Mouse (Mus musculus): ENCODE measurements at regions not wholly inside any gene's neighbourhood (a gene's known extent, or its start where the extent isn't known, plus 50 kb on each side); places are given as distances from the start of the nearest gene placed in this dataset.

GRCm38 (mm10) chr15:74369461-74369860 is 266.7 kb downstream of the Mroh4 start:
- H3K36me3 ChIP-seq (ENCODE audit: control insufficient read depth, insufficient read depth, low read length) = no peaks in the 10 kb centered on the region
- WGBS = 74% methylated on average over 3 of the region's 3 CpGs
- H3K9me3 ChIP-seq (ENCODE audit: control insufficient read depth, low read length) = no peaks in the 10 kb centered on the region
- no peak overlapping the region for H3K4me2 ChIP-seq (ENCODE audit: low read length)
- H3K27ac ChIP-seq (replicated peaks in 1 of 2; ENCODE audit: control insufficient read depth in 1 of 2, insufficient read depth in 1 of 2, low read depth in 2 of 2, low read length in 2 of 2) = no peak overlapping the region
- ATAC-seq (ENCODE audit: insufficient number of reproducible peaks, insufficient read depth, low FRiP score, low read depth) = no peak
- no peaks in the 10 kb centered on the region for H3K27me3 ChIP-seq (ENCODE audit: control insufficient read depth, insufficient read depth, low read length)
- no peak overlapping the region for H3K4me3 ChIP-seq (ENCODE audit: control insufficient read depth in 1 of 2, insufficient read depth in 1 of 2, low read depth in 1 of 2, low read length in 2 of 2)
- H3K9ac ChIP-seq (ENCODE audit: low read length) = no peak overlapping the region
- no peaks in the 10 kb centered on the region for H3K4me1 ChIP-seq (ENCODE audit: control insufficient read depth in 2 of 2, insufficient read depth in 2 of 2, low read length in 2 of 2)

GRCm38 (mm10) chr15:74347911-74348310 is 288.2 kb downstream of the Mroh4 start:
- no peak overlapping the region for H3K4me2 ChIP-seq (ENCODE audit: low read length)
- H3K4me3 ChIP-seq (ENCODE audit: control insufficient read depth in 1 of 2, insufficient read depth in 1 of 2, low read depth in 1 of 2, low read length in 2 of 2) = no peak overlapping the region
- H3K27me3 ChIP-seq (ENCODE audit: control insufficient read depth, insufficient read depth, low read length) = no peaks in the 10 kb centered on the region
- H3K36me3 ChIP-seq (ENCODE audit: control insufficient read depth, insufficient read depth, low read length) = no peaks in the 10 kb centered on the region
- H3K9ac ChIP-seq (ENCODE audit: low read length) = 0 out of 2 replicates have a peak overlapping the region, but pooled peaks have one; percentile 30
- 7% methylated on average over 4 of the region's 4 CpGs for WGBS
- peak; percentile 54 for ATAC-seq (ENCODE audit: insufficient number of reproducible peaks, insufficient read depth, low FRiP score, low read depth)
- H3K4me1 ChIP-seq (ENCODE audit: control insufficient read depth in 2 of 2, insufficient read depth in 2 of 2, low read length in 2 of 2) = peaks cover 6 to 10% of the 10 kb centered on the region in 2 experiments; a peak in 3 of 4 replicates
- H3K27ac ChIP-seq (replicated peaks in 1 of 2; ENCODE audit: control insufficient read depth in 1 of 2, insufficient read depth in 1 of 2, low read depth in 2 of 2, low read length in 2 of 2) = peak overlapping the region; percentile 33 to 36; a peak in 1 of 4 replicates
- peaks cover 10% of the 10 kb centered on the region; the same call in 1 of the 2 replicates for H3K9me3 ChIP-seq (ENCODE audit: control insufficient read depth, low read length)

- H3K27me3 ChIP-seq (ENCODE audit: control insufficient read depth, insufficient read depth, low read length) = no peaks in the 10 kb centered on the region; the same call in 1 of the 2 replicates
- WGBS = 78% methylated on average over 6 of the region's 6 CpGs
- no peak overlapping the region for H3K4me2 ChIP-seq (ENCODE audit: low read length)
- no peak for ATAC-seq (ENCODE audit: insufficient number of reproducible peaks, insufficient read depth, low FRiP score, low read depth)
- H3K36me3 ChIP-seq (ENCODE audit: control insufficient read depth, insufficient read depth, low read length) = no peaks in the 10 kb centered on the region
- no peaks in the 10 kb centered on the region for H3K9me3 ChIP-seq (ENCODE audit: control insufficient read depth, low read length)
- no peak overlapping the region for H3K9ac ChIP-seq (ENCODE audit: low read length)
- no peak overlapping the region for H3K27ac ChIP-seq (replicated peaks in 1 of 2; ENCODE audit: control insufficient read depth in 1 of 2, insufficient read depth in 1 of 2, low read depth in 2 of 2, low read length in 2 of 2)
- H3K4me3 ChIP-seq (ENCODE audit: control insufficient read depth in 1 of 2, insufficient read depth in 1 of 2, low read depth in 1 of 2, low read length in 2 of 2) = no peak overlapping the region
- H3K4me1 ChIP-seq (ENCODE audit: control insufficient read depth in 2 of 2, insufficient read depth in 2 of 2, low read length in 2 of 2) = peaks cover 6 to 10% of the 10 kb centered on the region in 2 experiments; a peak in 3 of 4 replicates
Measured at GRCm38 (mm10) chr15:74343591-74343990, 292.6 kb downstream of the Mroh4 start.

- ATAC-seq (ENCODE audit: insufficient number of reproducible peaks, insufficient read depth, low FRiP score, low read depth) = no peak
- no peak overlapping the region for H3K4me3 ChIP-seq (ENCODE audit: control insufficient read depth in 1 of 2, insufficient read depth in 1 of 2, low read depth in 1 of 2, low read length in 2 of 2)
Measured at GRCm38 (mm10) chr15:74333846-74334245, 302.3 kb downstream of the Mroh4 start.

GRCm38 (mm10) chr15:74330131-74330530 is 306.0 kb downstream of the Mroh4 start:
- Histone ChIP-seq H3K4me1 (ENCODE audit: control insufficient read depth in 2 of 2, insufficient read depth in 2 of 2, low read length in 2 of 2) (no peaks in the 10 kb centered on the region), H3K27me3 (ENCODE audit: control insufficient read depth, insufficient read depth, low read length) (peaks cover 14% of the 10 kb centered on the region; the same call in 1 of the 2 replicates), H3K9me3 (ENCODE audit: control insufficient read depth, low read length) (no peaks in the 10 kb centered on the region), H3K4me2 (ENCODE audit: low read length) (no peak overlapping the region), H3K27ac (replicated peaks in 1 of 2; ENCODE audit: control insufficient read depth in 1 of 2, insufficient read depth in 1 of 2, low read depth in 2 of 2, low read length in 2 of 2) (no peak overlapping the region), H3K9ac (ENCODE audit: low read length) (no peak overlapping the region), H3K36me3 (ENCODE audit: control insufficient read depth, insufficient read depth, low read length) (no peaks in the 10 kb centered on the region), H3K4me3 (ENCODE audit: control insufficient read depth in 1 of 2, insufficient read depth in 1 of 2, low read depth in 1 of 2, low read length in 2 of 2) (no peak overlapping the region)
- no peak for ATAC-seq (ENCODE audit: insufficient number of reproducible peaks, insufficient read depth, low FRiP score, low read depth)
- 38% methylated on average over 3 of the region's 3 CpGs for WGBS

More at GRCm38 (mm10) chr15:74333846-74334245, 302.3 kb downstream of the Mroh4 start:
- Histone ChIP-seq H3K27me3 (ENCODE audit: control insufficient read depth, insufficient read depth, low read length) (peaks cover 10% of the 10 kb centered on the region), H3K9me3 (ENCODE audit: control insufficient read depth, low read length) (no peaks in the 10 kb centered on the region), H3K9ac (ENCODE audit: low read length) (no peak overlapping the region), H3K27ac (replicated peaks in 1 of 2; ENCODE audit: control insufficient read depth in 1 of 2, insufficient read depth in 1 of 2, low read depth in 2 of 2, low read length in 2 of 2) (no peak overlapping the region), H3K4me1 (ENCODE audit: control insufficient read depth in 2 of 2, insufficient read depth in 2 of 2, low read length in 2 of 2) (no peaks in the 10 kb centered on the region), H3K36me3 (ENCODE audit: control insufficient read depth, insufficient read depth, low read length) (no peaks in the 10 kb centered on the region), H3K4me2 (ENCODE audit: low read length) (no peak overlapping the region)

- H3K27me3 ChIP-seq (ENCODE audit: control insufficient read depth, insufficient read depth, low read length) = peaks cover 17% of the 10 kb centered on the region; the same call in 1 of the 2 replicates
- H3K4me3 ChIP-seq (ENCODE audit: control insufficient read depth in 1 of 2, insufficient read depth in 1 of 2, low read depth in 1 of 2, low read length in 2 of 2) = no peak overlapping the region
- no peaks in the 10 kb centered on the region for H3K36me3 ChIP-seq (ENCODE audit: control insufficient read depth, insufficient read depth, low read length)
- no peak for ATAC-seq (ENCODE audit: insufficient number of reproducible peaks, insufficient read depth, low FRiP score, low read depth)
- no peak overlapping the region for H3K27ac ChIP-seq (replicated peaks in 1 of 2; ENCODE audit: control insufficient read depth in 1 of 2, insufficient read depth in 1 of 2, low read depth in 2 of 2, low read length in 2 of 2)
- no peaks in the 10 kb centered on the region for H3K4me1 ChIP-seq (ENCODE audit: control insufficient read depth in 2 of 2, insufficient read depth in 2 of 2, low read length in 2 of 2)
- H3K9me3 ChIP-seq (ENCODE audit: control insufficient read depth, low read length) = no peaks in the 10 kb centered on the region
- 71% methylated on average over 14 of the region's 14 CpGs for WGBS
- no peak overlapping the region for H3K4me2 ChIP-seq (ENCODE audit: low read length)
- H3K9ac ChIP-seq (ENCODE audit: low read length) = no peak overlapping the region
Measured at GRCm38 (mm10) chr15:74329221-74329620, 306.9 kb downstream of the Mroh4 start.

GRCm38 (mm10) chr15:74326661-74327060 is 309.5 kb downstream of the Mroh4 start:
- no peak overlapping the region for H3K4me3 ChIP-seq (ENCODE audit: control insufficient read depth in 1 of 2, insufficient read depth in 1 of 2, low read depth in 1 of 2, low read length in 2 of 2)
- no peaks in the 10 kb centered on the region for H3K9me3 ChIP-seq (ENCODE audit: control insufficient read depth, low read length)
- H3K36me3 ChIP-seq (ENCODE audit: control insufficient read depth, insufficient read depth, low read length) = no peaks in the 10 kb centered on the region
- no peak overlapping the region for H3K27ac ChIP-seq (replicated peaks in 1 of 2; ENCODE audit: control insufficient read depth in 1 of 2, insufficient read depth in 1 of 2, low read depth in 2 of 2, low read length in 2 of 2)
- H3K4me1 ChIP-seq (ENCODE audit: control insufficient read depth in 2 of 2, insufficient read depth in 2 of 2, low read length in 2 of 2) = no peaks in the 10 kb centered on the region
- no peak for ATAC-seq (ENCODE audit: insufficient number of reproducible peaks, insufficient read depth, low FRiP score, low read depth)
- H3K27me3 ChIP-seq (ENCODE audit: control insufficient read depth, insufficient read depth, low read length) = peaks cover 20% of the 10 kb centered on the region; the same call in 1 of the 2 replicates
- 59% methylated on average over 5 of the region's 5 CpGs for WGBS
- no peak overlapping the region for H3K4me2 ChIP-seq (ENCODE audit: low read length)
- H3K9ac ChIP-seq (ENCODE audit: low read length) = no peak overlapping the region

GRCm38 (mm10) chr15:74325543-74325942 is 310.6 kb downstream of the Mroh4 start:
- ATAC-seq (ENCODE audit: insufficient number of reproducible peaks, insufficient read depth, low FRiP score, low read depth) = no peak
- no peak overlapping the region for H3K4me3 ChIP-seq (ENCODE audit: control insufficient read depth in 1 of 2, insufficient read depth in 1 of 2, low read depth in 1 of 2, low read length in 2 of 2)
- H3K27ac ChIP-seq (replicated peaks in 1 of 2; ENCODE audit: control insufficient read depth in 1 of 2, insufficient read depth in 1 of 2, low read depth in 2 of 2, low read length in 2 of 2) = no peak overlapping the region
- H3K9ac ChIP-seq (ENCODE audit: low read length) = no peak overlapping the region
- no peaks in the 10 kb centered on the region for H3K9me3 ChIP-seq (ENCODE audit: control insufficient read depth, low read length)
- no peaks in the 10 kb centered on the region for H3K4me1 ChIP-seq (ENCODE audit: control insufficient read depth in 2 of 2, insufficient read depth in 2 of 2, low read length in 2 of 2)
- no peak overlapping the region for H3K4me2 ChIP-seq (ENCODE audit: low read length)
- peaks cover 22% of the 10 kb centered on the region; the same call in 1 of the 2 replicates for H3K27me3 ChIP-seq (ENCODE audit: control insufficient read depth, insufficient read depth, low read length)
- 54% methylated on average over 9 of the region's 9 CpGs for WGBS
- H3K36me3 ChIP-seq (ENCODE audit: control insufficient read depth, insufficient read depth, low read length) = no peaks in the 10 kb centered on the region

Data from heart, embryonic 14.5 days (tissue).